Mouse (Mus musculus) hindbrain, postnatal 0 days (tissue): ENCODE measurements around the gene Aldh3b1. TPM values are rescaled to one million over a fixed set of nuclear protein-coding genes. Genes with fewer than 3 reads are reported as not detected.
A peak's percentile ranks its signal among the peaks of the same experiment; 100 is the strongest.
"Not testable (repeated sequence)": the region's sequence is repeated elsewhere in the genome, so short reads cannot be mapped to it uniquely, and the experiment has no call there.

Experiments
- ATAC-seq: fragments of 200-750 bp; cut with Nextera tagmentation; 2 replicates; pipeline ENCODE4 v1.8.0; 2017; ENCODE audit warnings: mild to moderate bottlenecking, moderate TSS enrichment, moderate library complexity
- DNase-seq: peaks from one replicate; pipeline ENCODE4 v3.0.0-alpha.2; 2015; ENCODE audit warnings: low spot score
- H3K27ac ChIP-seq: fragments of 300-500 bp; sonication (generic); 2 replicates; pipeline ENCODE4 v1.5.1; 2014; ENCODE audit warnings: mild to moderate bottlenecking
- H3K27me3 ChIP-seq: fragments of 300-500 bp; sonication (generic); 2 replicates; pipeline ENCODE4 v1.6.1; 2014; ENCODE audit warnings: low read length, mixed read lengths; ENCODE audit not compliant: insufficient read depth
- H3K36me3 ChIP-seq: fragments of 300-500 bp; sonication (generic); 2 replicates; pipeline ENCODE4 v1.6.1; 2014; ENCODE audit warnings: low read length, mixed read lengths; ENCODE audit not compliant: insufficient read depth
- H3K4me1 ChIP-seq: fragments of 300-500 bp; sonication (generic); 2 replicates; pipeline ENCODE4 v1.6.1; 2014; ENCODE audit warnings: antibody characterized with exemption, low read length, mixed read lengths; ENCODE audit not compliant: insufficient read depth
- H3K4me2 ChIP-seq: fragments of 300-500 bp; sonication (generic); 2 replicates; pipeline ENCODE4 v1.6.1; 2014; ENCODE audit warnings: low read depth, mild to moderate bottlenecking, low read length, moderate library complexity, mixed read lengths
- H3K4me3 ChIP-seq: fragments of 300-500 bp; sonication (generic); 2 replicates; pipeline ENCODE4 v1.5.1; 2014; ENCODE audit warnings: low read length
- H3K9ac ChIP-seq: fragments of 300-500 bp; sonication (generic); replicated peaks from 2 replicates; pipeline ENCODE4 v1.6.1; 2014; ENCODE audit warnings: mild to moderate bottlenecking, low read length, moderate library complexity, mixed read lengths
- H3K9me3 ChIP-seq: fragments of 300-500 bp; sonication (generic); 2 replicates; pipeline ENCODE4 v1.6.1; 2016; ENCODE audit warnings: low read length, mixed read lengths
- CTCF ChIP-seq: IDR thresholded peaks from 2 replicates; pipeline ENCODE4 v1.5.1; 2016; ENCODE audit warnings: antibody characterized with exemption, control low read depth, low read depth
- WGBS: fragments of 180-500 bp; shearing (Covaris S2); extraction: QIAGEN DNeasy Blood & Tissue Kit; methylation state at CpG from one replicate; pipeline ENCODE4 v1.1.7; 2014; 5-methylcytosine and 5-hydroxymethylcytosine counted together
- polyA plus RNA-seq: library from polyadenylated mRNA; unstranded; fragments of >200 nt; fragmentation: Nextera tagmentation; extraction: Ambion mirVana; gene quantifications from 2 replicates; pipeline ENCODE4 v1.2.1, GENCODE M21; 2015
- total RNA-seq: library from RNA; depleted of rRNA; stranded (reverse); fragments of >200 nt; gene quantifications from 2 replicates; pipeline ENCODE4 v1.2.3, GENCODE M21; 2014

Gene Aldh3b1
- total and polyA plus RNA-seq, 2 experiments from 2014 or later: 3.0 to 3.5 TPM

- DNase-seq (no peak), ATAC-seq (no peak)
- TF ChIP-seq CTCF: no peak
- no peaks in the 10 kb centered on the region for H3K36me3 ChIP-seq
- H3K9me3 ChIP-seq: no peaks in the 10 kb centered on the region
- H3K27me3 ChIP-seq: no peaks in the 10 kb centered on the region
- H3K4me3 ChIP-seq: no peak overlapping the region
- WGBS: 71% methylated on average over 4 of the region's 4 CpGs
- H3K4me1 ChIP-seq: no peaks in the 10 kb centered on the region
- no peak overlapping the region for H3K9ac ChIP-seq
- H3K27ac ChIP-seq: no peak overlapping the region
- H3K4me2 ChIP-seq: no peak overlapping the region
Measured at GRCm38 (mm10) chr19:3964030-3964429, 34.4 kb upstream of the Aldh3b1 start.

- WGBS: 5% methylated on average over 2 of the region's 2 CpGs
- no peak overlapping the region for H3K27ac ChIP-seq
- ATAC-seq (no peak), DNase-seq (peak; percentile 11)
- no peaks in the 10 kb centered on the region for H3K4me1 ChIP-seq
- H3K9ac ChIP-seq: no peak overlapping the region
- H3K9me3 ChIP-seq: no peaks in the 10 kb centered on the region
- H3K4me3 ChIP-seq: no peak overlapping the region
- H3K4me2 ChIP-seq: no peak overlapping the region
- no peaks in the 10 kb centered on the region for H3K27me3 ChIP-seq
- no peaks in the 10 kb centered on the region for H3K36me3 ChIP-seq
- peak; percentile 31 for TF ChIP-seq CTCF
Measured at GRCm38 (mm10) chr19:3962469-3962868, 32.9 kb upstream of the Aldh3b1 start.

- not testable (repeated sequence) for ATAC-seq, H3K4me1 ChIP-seq, H3K27ac ChIP-seq, H3K4me2 ChIP-seq, H3K27me3 ChIP-seq, H3K9me3 ChIP-seq, H3K9ac ChIP-seq, H3K4me3 ChIP-seq, DNase-seq, H3K36me3 ChIP-seq
- WGBS: 62% methylated on average over 6 of the region's 6 CpGs
Measured at GRCm38 (mm10) chr19:3961805-3962204, 32.2 kb upstream of the Aldh3b1 start.

- no peak overlapping the region for H3K4me2 ChIP-seq
- DNase-seq: no peak
- H3K4me1 ChIP-seq: no peaks in the 10 kb centered on the region
- no peak for TF ChIP-seq CTCF
- WGBS: 87% methylated on average over 5 of the region's 5 CpGs
- H3K9me3 ChIP-seq: no peaks in the 10 kb centered on the region
- H3K36me3 ChIP-seq: no peaks in the 10 kb centered on the region
- ATAC-seq: no peak
- no peak overlapping the region for H3K4me3 ChIP-seq
- no peak overlapping the region for H3K27ac ChIP-seq
- H3K27me3 ChIP-seq: no peaks in the 10 kb centered on the region
- H3K9ac ChIP-seq: no peak overlapping the region
Measured at GRCm38 (mm10) chr19:3960211-3960610, 30.6 kb upstream of the Aldh3b1 start.

- H3K4me2 ChIP-seq: no peak overlapping the region
- TF ChIP-seq CTCF: no peak
- DNase-seq (no peak), ATAC-seq (no peak)
- no peak overlapping the region for H3K4me3 ChIP-seq
- no peak overlapping the region for H3K27ac ChIP-seq
- H3K27me3 ChIP-seq: no peaks in the 10 kb centered on the region
- no peaks in the 10 kb centered on the region for H3K4me1 ChIP-seq
- H3K36me3 ChIP-seq: no peaks in the 10 kb centered on the region
- H3K9ac ChIP-seq: no peak overlapping the region
- H3K9me3 ChIP-seq: no peaks in the 10 kb centered on the region
Measured at GRCm38 (mm10) chr19:3959030-3959429, 29.4 kb upstream of the Aldh3b1 start.

- H3K9ac ChIP-seq: no peak within 1 kb of the TSS
- ATAC-seq: peak; percentile 24; the same call in 1 of the 2 replicates
- no peak within 1 kb of the TSS for H3K4me2 ChIP-seq
- no peak for TF ChIP-seq CTCF
- H3K4me1 ChIP-seq: no peaks in the 10 kb centered on the region
- no peaks in the 10 kb centered on the region for H3K9me3 ChIP-seq
- no peak within 1 kb of the TSS for H3K4me3 ChIP-seq
- peak; percentile 47 for DNase-seq
- H3K27me3 ChIP-seq: no peaks in the 10 kb centered on the region
- no peaks in the 10 kb centered on the region for H3K36me3 ChIP-seq
- H3K27ac ChIP-seq: no peak within 1 kb of the TSS
- WGBS: 52% methylated on average over 4 of the region's 4 CpGs
Measured at GRCm38 (mm10) chr19:3958470-3958869, 28.9 kb upstream of the Aldh3b1 start, which contains the start of gene Aldh3b3. Gene Aldh3b3, plus strand, starts transcription at chr19:3958645.

GRCm38 (mm10) chr19:3957296-3958036 is 27.9 kb upstream of the Aldh3b1 start:
- not testable (repeated sequence) for H3K9ac ChIP-seq, H3K9me3 ChIP-seq, H3K27me3 ChIP-seq, H3K4me3 ChIP-seq, H3K27ac ChIP-seq, ATAC-seq, H3K36me3 ChIP-seq, H3K4me2 ChIP-seq, H3K4me1 ChIP-seq, DNase-seq
- WGBS: 72% methylated on average over 5 of the region's 5 CpGs
